Mouse (Mus musculus): Measurements from ENCODE around the gene Gm13289. TPM values are rescaled to one million over a fixed set of nuclear protein-coding genes. Genes with fewer than 3 reads are reported as not detected.
A peak's percentile ranks its signal among the peaks of the same experiment; 100 is the strongest.
"Not testable (repeated sequence)": the region's sequence is repeated elsewhere in the genome, so short reads cannot be mapped to it uniquely, and the experiment has no call there.

The Gm13289 gene
- polyA plus RNA-seq, 1 experiment from 2014 or later = not detected

GRCm38 (mm10) chr4:88779550-88779949, 2.8 kb downstream of the Gm13289 start, which contains the start of gene Gm13272:
Gene Gm13272 (plus strand): TSS chr4:88779850.
- not testable (repeated sequence) for H3K36me3 ChIP-seq (ENCODE audit: control insufficient read depth, insufficient read depth, low read length); H3K9ac ChIP-seq (ENCODE audit: low read length); H3K27me3 ChIP-seq (ENCODE audit: control insufficient read depth, insufficient read depth, low read length); H3K4me2 ChIP-seq (ENCODE audit: low read depth, low read length); H3K4me1 ChIP-seq (ENCODE audit: control insufficient read depth, insufficient read depth, low read length); H3K9me3 ChIP-seq (replicated peaks; ENCODE audit: control insufficient read depth, low read length); ATAC-seq (ENCODE audit: insufficient read depth, low FRiP score); H3K4me3 ChIP-seq (replicated peaks; ENCODE audit: low read length); H3K27ac ChIP-seq (ENCODE audit: low read length)
- WGBS = no CpG with 5 or more reads among the region's 29 CpGs

GRCm38 (mm10) chr4:88780320-88780719, 3.6 kb downstream of the Gm13289 start:
- H3K36me3 ChIP-seq (ENCODE audit: control insufficient read depth, insufficient read depth, low read length); H3K4me1 ChIP-seq (ENCODE audit: control insufficient read depth, insufficient read depth, low read length); H3K27ac ChIP-seq (ENCODE audit: low read length); ATAC-seq (ENCODE audit: insufficient read depth, low FRiP score); H3K9me3 ChIP-seq (replicated peaks; ENCODE audit: control insufficient read depth, low read length); H3K4me3 ChIP-seq (replicated peaks; ENCODE audit: low read length); H3K9ac ChIP-seq (ENCODE audit: low read length); H3K4me2 ChIP-seq (ENCODE audit: low read depth, low read length); H3K27me3 ChIP-seq (ENCODE audit: control insufficient read depth, insufficient read depth, low read length): not testable (repeated sequence)
- WGBS = 53% methylated on average over 14 of the region's 18 CpGs

- not testable (repeated sequence) for H3K9ac ChIP-seq (ENCODE audit: low read length); H3K27ac ChIP-seq (ENCODE audit: low read length); H3K36me3 ChIP-seq (ENCODE audit: control insufficient read depth, insufficient read depth, low read length); H3K9me3 ChIP-seq (replicated peaks; ENCODE audit: control insufficient read depth, low read length); H3K4me1 ChIP-seq (ENCODE audit: control insufficient read depth, insufficient read depth, low read length); ATAC-seq (ENCODE audit: insufficient read depth, low FRiP score); H3K27me3 ChIP-seq (ENCODE audit: control insufficient read depth, insufficient read depth, low read length)
- Histone ChIP-seq H3K4me2 (ENCODE audit: low read depth, low read length) (peak within 1 kb of the TSS; percentile 40), H3K4me3 (replicated peaks; ENCODE audit: low read length) (0 out of 2 replicates have a peak within 1 kb of the TSS, but pooled peaks have one; percentile 22)
- 9% methylated on average over 2 of the region's 7 CpGs for WGBS
Measured at GRCm38 (mm10) chr4:88781831-88782230, 5.1 kb downstream of the Gm13289 start, which contains the start of gene Ifnz. Gene Ifnz (plus strand): TSS chr4:88782131.

- not testable (repeated sequence) for H3K9me3 ChIP-seq (replicated peaks; ENCODE audit: control insufficient read depth, low read length); H3K27ac ChIP-seq (ENCODE audit: low read length)
- WGBS = 0% methylated on average over 3 of the region's 31 CpGs
Measured at GRCm38 (mm10) chr4:88782335-88782734, 5.6 kb downstream of the Gm13289 start.

GRCm38 (mm10) chr4:88785409-88785808, 8.7 kb downstream of the Gm13289 start, which contains the start of gene Gm13276:
Gene Gm13276 (plus strand): TSS chr4:88785709.
- H3K27ac ChIP-seq (ENCODE audit: low read length); ATAC-seq (ENCODE audit: insufficient read depth, low FRiP score); H3K9ac ChIP-seq (ENCODE audit: low read length); H3K4me2 ChIP-seq (ENCODE audit: low read depth, low read length); H3K9me3 ChIP-seq (replicated peaks; ENCODE audit: control insufficient read depth, low read length); H3K27me3 ChIP-seq (ENCODE audit: control insufficient read depth, insufficient read depth, low read length); H3K36me3 ChIP-seq (ENCODE audit: control insufficient read depth, insufficient read depth, low read length); H3K4me1 ChIP-seq (ENCODE audit: control insufficient read depth, insufficient read depth, low read length); H3K4me3 ChIP-seq (replicated peaks; ENCODE audit: low read length): not testable (repeated sequence)
- WGBS = no CpG with 5 or more reads among the region's 27 CpGs

More at GRCm38 (mm10) chr4:88782335-88782734, 5.6 kb downstream of the Gm13289 start:
- H3K36me3 ChIP-seq (ENCODE audit: control insufficient read depth, insufficient read depth, low read length); H3K9ac ChIP-seq (ENCODE audit: low read length); H3K27me3 ChIP-seq (ENCODE audit: control insufficient read depth, insufficient read depth, low read length); ATAC-seq (ENCODE audit: insufficient read depth, low FRiP score); H3K4me1 ChIP-seq (ENCODE audit: control insufficient read depth, insufficient read depth, low read length): not testable (repeated sequence)
- Histone ChIP-seq H3K4me2 (ENCODE audit: low read depth, low read length) (peak overlapping the region; percentile 40), H3K4me3 (replicated peaks; ENCODE audit: low read length) (0 out of 2 replicates have a peak overlapping the region, but pooled peaks have one; percentile 22)

- not testable (repeated sequence) for H3K4me1 ChIP-seq (ENCODE audit: control insufficient read depth, insufficient read depth, low read length); H3K4me3 ChIP-seq (replicated peaks; ENCODE audit: low read length); H3K4me2 ChIP-seq (ENCODE audit: low read depth, low read length); H3K36me3 ChIP-seq (ENCODE audit: control insufficient read depth, insufficient read depth, low read length); ATAC-seq (ENCODE audit: insufficient read depth, low FRiP score); H3K9me3 ChIP-seq (replicated peaks; ENCODE audit: control insufficient read depth, low read length); H3K27me3 ChIP-seq (ENCODE audit: control insufficient read depth, insufficient read depth, low read length); H3K27ac ChIP-seq (ENCODE audit: low read length); H3K9ac ChIP-seq (ENCODE audit: low read length)
- 0% methylated on average over 3 of the region's 28 CpGs for WGBS
Measured at GRCm38 (mm10) chr4:88788402-88788801, 11.7 kb downstream of the Gm13289 start, which contains the start of gene Gm13277. Gene Gm13277 (plus strand): TSS chr4:88788632.

GRCm38 (mm10) chr4:88791250-88791649, 14.5 kb downstream of the Gm13289 start, which contains the start of gene Gm13278:
Gene Gm13278 (plus strand): TSS chr4:88791550.
- no CpG with 5 or more reads among the region's 28 CpGs for WGBS
- H3K27me3 ChIP-seq (ENCODE audit: control insufficient read depth, insufficient read depth, low read length); H3K27ac ChIP-seq (ENCODE audit: low read length); H3K36me3 ChIP-seq (ENCODE audit: control insufficient read depth, insufficient read depth, low read length); H3K9ac ChIP-seq (ENCODE audit: low read length); H3K4me3 ChIP-seq (replicated peaks; ENCODE audit: low read length); H3K4me1 ChIP-seq (ENCODE audit: control insufficient read depth, insufficient read depth, low read length); ATAC-seq (ENCODE audit: insufficient read depth, low FRiP score); H3K4me2 ChIP-seq (ENCODE audit: low read depth, low read length); H3K9me3 ChIP-seq (replicated peaks; ENCODE audit: control insufficient read depth, low read length): not testable (repeated sequence)

GRCm38 (mm10) chr4:88793936-88794675, 17.4 kb downstream of the Gm13289 start, which contains the start of gene Gm13275:
Gene Gm13275 (plus strand): TSS chr4:88794487.
- 2% methylated on average over 9 of the region's 52 CpGs for WGBS
- ATAC-seq (ENCODE audit: insufficient read depth, low FRiP score); H3K4me1 ChIP-seq (ENCODE audit: control insufficient read depth, insufficient read depth, low read length); H3K27me3 ChIP-seq (ENCODE audit: control insufficient read depth, insufficient read depth, low read length); H3K4me2 ChIP-seq (ENCODE audit: low read depth, low read length); H3K4me3 ChIP-seq (replicated peaks; ENCODE audit: low read length); H3K9ac ChIP-seq (ENCODE audit: low read length); H3K36me3 ChIP-seq (ENCODE audit: control insufficient read depth, insufficient read depth, low read length); H3K27ac ChIP-seq (ENCODE audit: low read length); H3K9me3 ChIP-seq (replicated peaks; ENCODE audit: control insufficient read depth, low read length): not testable (repeated sequence)

GRCm38 (mm10) chr4:88797097-88797496, 20.4 kb downstream of the Gm13289 start, which contains the start of gene Gm13279:
Gene Gm13279 (plus strand): TSS chr4:88797397.
- no CpG with 5 or more reads among the region's 28 CpGs for WGBS
- not testable (repeated sequence) for H3K27ac ChIP-seq (ENCODE audit: low read length); H3K9me3 ChIP-seq (replicated peaks; ENCODE audit: control insufficient read depth, low read length); H3K9ac ChIP-seq (ENCODE audit: low read length); H3K4me2 ChIP-seq (ENCODE audit: low read depth, low read length); ATAC-seq (ENCODE audit: insufficient read depth, low FRiP score); H3K36me3 ChIP-seq (ENCODE audit: control insufficient read depth, insufficient read depth, low read length); H3K27me3 ChIP-seq (ENCODE audit: control insufficient read depth, insufficient read depth, low read length); H3K4me3 ChIP-seq (replicated peaks; ENCODE audit: low read length); H3K4me1 ChIP-seq (ENCODE audit: control insufficient read depth, insufficient read depth, low read length)
